Mouse (Mus musculus): ENCODE data around the gene Nol12. TPM values are rescaled to one million over a fixed set of nuclear protein-coding genes. Genes with fewer than 3 reads are reported as not detected.
A peak's percentile ranks its signal among the peaks of the same experiment; 100 is the strongest.

Gene Nol12
- total and polyA plus RNA-seq, 3 experiments = 13.7 to 91.1 (median 33.2) TPM

- dilution Hi-C loops (cut with MboI; ENCODE audit: extremely low pct_ligation_motif_present, extremely low pct_unique_long_range_greater_than_20kb, low sequenced_read_pairs) (no loop called here), in situ Hi-C loops (cut with MboI; ENCODE audit: low pct_ligation_motif_present, low pct_unique_long_range_greater_than_20kb, low sequenced_read_pairs) (loop anchor here (5.0 kb wide), 1 partner anchor 41 kb away; no protein-coding TSS in a partner anchor)
- Histone ChIP-seq H3K27ac (ENCODE audit: insufficient read depth, low read depth) (no peak overlapping the region), H3K9ac (ENCODE audit: insufficient read depth, low read depth) (0 out of 2 replicates have a peak overlapping the region, but pooled peaks have one; percentile 15), H3K4me3 (replicated peaks in 1 of 3; ENCODE audit: low read depth in 2 of 3, low read length in 2 of 3, poor library complexity in 1 of 3) (peak overlapping the region in 2 of 3 experiments; percentile 36 to 58), H3K79me2 (replicated peaks; ENCODE audit: control insufficient read depth, extremely low read depth, insufficient read depth, poor library complexity, severe bottlenecking) (no peaks in the 10 kb centered on the region), H3K4me2 (ENCODE audit: insufficient read depth, low read depth, poor library complexity, severe bottlenecking) (peak overlapping the region; percentile 96), H3K9me3 (replicated peaks; ENCODE audit: low read length) (no peaks in the 10 kb centered on the region), H3K4me1 (ENCODE audit: control insufficient read depth in 1 of 2, insufficient read depth in 2 of 2) (peaks cover 0 to 4% of the 10 kb centered on the region in 2 experiments; a peak in 2 of 4 replicates), H3K27me3 (replicated peaks) (peaks cover 2% of the 10 kb centered on the region), H3K36me3 (replicated peaks in 1 of 2; ENCODE audit: control insufficient read depth in 1 of 2, insufficient read depth in 1 of 2, low read length in 1 of 2) (peaks cover 0 to 4% of the 10 kb centered on the region in 2 experiments)
- DNase-seq (ENCODE audit: extremely low read depth) = no peak
- TF ChIP-seq USF2 (conservative IDR thresholded peaks at IDR 0.05; ENCODE audit: low read depth, low read length) (no peak), GABPA (IDR thresholded peaks at IDR 0.05; ENCODE audit: insufficient replicate concordance, low read depth, low read length) (no peak), NRF1 (IDR thresholded peaks at IDR 0.05; ENCODE audit: low read depth, low read length) (no peak), ZNF384 (IDR thresholded peaks at IDR 0.05; ENCODE audit: low read depth, low read length) (no peak), ELF1 (IDR thresholded peaks at IDR 0.05; ENCODE audit: low read depth, low read length) (no peak), TCF12 (IDR thresholded peaks at IDR 0.05; ENCODE audit: low read depth, low read length) (no peak), UBTF (IDR thresholded peaks at IDR 0.05; ENCODE audit: low read depth, low read length) (no peak), MEF2A (IDR thresholded peaks at IDR 0.05; ENCODE audit: borderline replicate concordance, low read depth, low read length) (no peak), ETS1 (conservative IDR thresholded peaks at IDR 0.05; ENCODE audit: low read depth, low read length) (no peak), RAD21 (IDR thresholded peaks at IDR 0.05; ENCODE audit: low read depth, low read length) (no peak), POLR2A (IDR thresholded peaks at IDR 0.05; ENCODE audit: low read depth, low read length) (no peak), JUN (IDR thresholded peaks at IDR 0.05; ENCODE audit: insufficient read depth, low read depth, low read length) (no peak), RCOR1 (conservative IDR thresholded peaks at IDR 0.05; ENCODE audit: low read depth, low read length) (no peak), MAX (IDR thresholded peaks at IDR 0.05; ENCODE audit: low read length) (no peak), ZKSCAN1 (IDR thresholded peaks at IDR 0.05; ENCODE audit: borderline replicate concordance, low read depth, low read length) (no peak), NELFE (IDR thresholded peaks at IDR 0.05; ENCODE audit: low read depth, low read length) (no peak), SMC3 (IDR thresholded peaks at IDR 0.05; ENCODE audit: low read depth, low read length) (no peak), CTCF (conservative IDR thresholded peaks at IDR 0.05 in 1 of 2, IDR thresholded peaks at IDR 0.05 in 1 of 2; ENCODE audit: low read depth in 2 of 2, low read length in 2 of 2) (no peak), MYC (IDR thresholded peaks at IDR 0.05; ENCODE audit: low read depth, low read length) (no peak)
Measured at GRCm38 (mm10) chr15:78948152-78948725, 13.5 kb downstream of the Nol12 start.

GRCm38 (mm10) chr15:78948883-78949282 is 14.2 kb downstream of the Nol12 start:
- no peak overlapping the region for H3K4me2 ChIP-seq (ENCODE audit: insufficient read depth, low read depth, poor library complexity, severe bottlenecking)
- no peak overlapping the region for H3K4me3 ChIP-seq (replicated peaks in 1 of 3; ENCODE audit: low read depth in 2 of 3, low read length in 2 of 3, poor library complexity in 1 of 3)
- peaks cover 0 to 4% of the 10 kb centered on the region in 2 experiments; a peak in 2 of 4 replicates for H3K4me1 ChIP-seq (ENCODE audit: control insufficient read depth in 1 of 2, insufficient read depth in 2 of 2)
- peaks cover 4% of the 10 kb centered on the region for H3K27me3 ChIP-seq (replicated peaks)
- no peaks in the 10 kb centered on the region for H3K9me3 ChIP-seq (replicated peaks; ENCODE audit: low read length)
- no peak for DNase-seq (ENCODE audit: extremely low read depth)
- in situ Hi-C loops (cut with MboI; ENCODE audit: low pct_ligation_motif_present, low pct_unique_long_range_greater_than_20kb, low sequenced_read_pairs) = loop anchor here (5.0 kb wide), 1 partner anchor 42 kb away; no protein-coding TSS in a partner anchor
- no peak overlapping the region for H3K9ac ChIP-seq (ENCODE audit: insufficient read depth, low read depth)
- TF ChIP-seq ZC3H11A (IDR thresholded peaks at IDR 0.05; ENCODE audit: low read depth, low read length) (no peak), KAT2A (IDR thresholded peaks at IDR 0.05; ENCODE audit: insufficient replicate concordance, low read length) (no peak), MAX (IDR thresholded peaks at IDR 0.05; ENCODE audit: low read length) (no peak), NRF1 (IDR thresholded peaks at IDR 0.05; ENCODE audit: low read depth, low read length) (no peak), HCFC1 (IDR thresholded peaks at IDR 0.05; ENCODE audit: low read depth, low read length) (no peak), CTCF (conservative IDR thresholded peaks at IDR 0.05 in 1 of 2, IDR thresholded peaks at IDR 0.05 in 1 of 2; ENCODE audit: low read depth in 2 of 2, low read length in 2 of 2) (no peak), ZMIZ1 (IDR thresholded peaks at IDR 0.05; ENCODE audit: low read depth, low read length) (no peak), ETS1 (conservative IDR thresholded peaks at IDR 0.05; ENCODE audit: low read depth, low read length) (no peak), USF1 (IDR thresholded peaks at IDR 0.05; ENCODE audit: low read depth, low read length) (no peak), PAX5 (IDR thresholded peaks at IDR 0.05; ENCODE audit: low read length) (no peak), MYC (IDR thresholded peaks at IDR 0.05; ENCODE audit: low read depth, low read length) (no peak)
- H3K79me2 ChIP-seq (replicated peaks; ENCODE audit: control insufficient read depth, extremely low read depth, insufficient read depth, poor library complexity, severe bottlenecking) = no peaks in the 10 kb centered on the region
- dilution Hi-C loops (cut with MboI; ENCODE audit: extremely low pct_ligation_motif_present, extremely low pct_unique_long_range_greater_than_20kb, low sequenced_read_pairs) = no loop called here
- no peak overlapping the region for H3K27ac ChIP-seq (ENCODE audit: insufficient read depth, low read depth)
- no peaks in the 10 kb centered on the region for H3K36me3 ChIP-seq (replicated peaks in 1 of 2; ENCODE audit: control insufficient read depth in 1 of 2, insufficient read depth in 1 of 2, low read length in 1 of 2)
